Mouse (Mus musculus) ES-Bruce4 (cell line): Measurements from ENCODE around the gene Fkbp14. TPM values are rescaled to one million over a fixed set of nuclear protein-coding genes. Genes with fewer than 3 reads are reported as not detected.

Experiments
- H3K27ac ChIP-seq: 2 replicates; pipeline ENCODE4 v1.5.1; 2012; ENCODE audit warnings: low read length, inconsistent platforms; ENCODE audit not compliant: insufficient read depth
- H3K27me3 ChIP-seq: 2 replicates; pipeline ENCODE4 v1.6.1; 2012; ENCODE audit warnings: mild to moderate bottlenecking, low read length, inconsistent platforms; ENCODE audit not compliant: control insufficient read depth, poor library complexity, insufficient read depth, severe bottlenecking
- H3K36me3 ChIP-seq: 2 replicates; pipeline ENCODE4 v1.6.1; 2012; ENCODE audit warnings: inconsistent platforms, mild to moderate bottlenecking, low read length, moderate library complexity; ENCODE audit not compliant: control insufficient read depth, poor library complexity, insufficient read depth, severe bottlenecking
- H3K4me1 ChIP-seq: one replicate; pipeline ENCODE4 v1.8.1; 2011; ENCODE audit warnings: low read length; ENCODE audit not compliant: control insufficient read depth, insufficient read depth
- H3K4me3 ChIP-seq: 2 replicates; pipeline ENCODE4 v1.5.1; 2011; ENCODE audit warnings: low read depth, mild to moderate bottlenecking, low read length
- H3K9ac ChIP-seq: 2 replicates; pipeline ENCODE4 v1.6.1; 2012; ENCODE audit warnings: low read depth, mild to moderate bottlenecking, inconsistent platforms; ENCODE audit not compliant: poor library complexity, severe bottlenecking
- H3K9me3 ChIP-seq: replicated peaks from 2 replicates; pipeline ENCODE4 v1.6.1; 2012; ENCODE audit warnings: mild to moderate bottlenecking, low read length, inconsistent platforms; ENCODE audit not compliant: control insufficient read depth, poor library complexity, insufficient read depth, severe bottlenecking
- CTCF ChIP-seq: IDR thresholded peaks from one replicate; pipeline ENCODE4 v1.8.1; 2011; ENCODE audit warnings: low read depth, low read length
- EP300 ChIP-seq: IDR thresholded peaks from 2 replicates; pipeline ENCODE4 v1.6.1; 2011; ENCODE audit warnings: low read depth, low read length; ENCODE audit not compliant: insufficient read depth
- POLR2A ChIP-seq: IDR thresholded peaks from one replicate; pipeline ENCODE4 v1.8.1; 2011; ENCODE audit warnings: low read length; ENCODE audit not compliant: insufficient read depth
- polyA plus RNA-seq: library from polyadenylated mRNA; stranded (reverse); fragments of >200 nt; gene quantifications from 2 replicates; pipeline ENCODE4 v1.2.4, GENCODE M21; 2011; ENCODE audit warnings: low read depth; ENCODE audit not compliant: missing spikeins, insufficient read depth, insufficient read length

Gene Fkbp14
- polyA plus RNA-seq, 1 experiment: 3.1 TPM

DNA sequence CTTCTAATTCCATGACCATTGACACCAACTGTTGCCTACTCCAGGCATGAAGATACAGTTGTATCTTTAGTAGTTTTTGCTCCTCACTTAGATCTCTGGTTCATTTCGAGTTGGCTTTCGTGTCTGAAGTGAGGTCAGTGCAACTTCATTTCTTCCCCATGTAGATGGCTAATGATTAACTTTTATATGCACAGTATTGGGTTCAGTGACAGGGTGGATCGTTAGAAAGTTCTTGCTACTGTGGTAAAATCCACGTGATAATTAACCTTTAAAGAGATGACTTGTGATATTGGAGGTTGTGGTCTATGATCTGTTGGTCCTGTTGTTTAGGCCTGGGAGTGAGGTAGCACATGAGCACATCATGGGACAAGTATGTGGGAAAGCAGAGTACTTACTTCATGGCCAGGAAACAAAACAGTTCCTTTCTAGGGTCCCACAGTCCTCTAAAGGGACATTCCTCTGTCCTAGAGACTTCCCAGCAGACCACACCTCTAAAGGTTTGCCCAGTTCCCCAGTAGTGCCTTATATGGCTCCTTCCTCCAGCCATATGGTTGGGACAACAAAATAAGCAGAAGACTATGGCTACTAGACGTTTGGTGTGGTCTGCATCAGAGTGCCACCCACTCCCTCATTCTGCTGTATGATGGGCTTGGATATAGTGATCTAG lies 3.7 kb upstream of the Fkbp14 start:
- TF ChIP-seq EP300 (no peak), CTCF (no peak), POLR2A (no peak)
- no peaks in the 10 kb centered on the region for H3K9me3 ChIP-seq
- no peaks in the 10 kb centered on the region for H3K27me3 ChIP-seq
- H3K9ac ChIP-seq: no peak overlapping the region
- H3K4me3 ChIP-seq: no peak overlapping the region
- H3K27ac ChIP-seq: no peak overlapping the region
- H3K36me3 ChIP-seq: no peaks in the 10 kb centered on the region
- H3K4me1 ChIP-seq: no peaks in the 10 kb centered on the region

DNA sequence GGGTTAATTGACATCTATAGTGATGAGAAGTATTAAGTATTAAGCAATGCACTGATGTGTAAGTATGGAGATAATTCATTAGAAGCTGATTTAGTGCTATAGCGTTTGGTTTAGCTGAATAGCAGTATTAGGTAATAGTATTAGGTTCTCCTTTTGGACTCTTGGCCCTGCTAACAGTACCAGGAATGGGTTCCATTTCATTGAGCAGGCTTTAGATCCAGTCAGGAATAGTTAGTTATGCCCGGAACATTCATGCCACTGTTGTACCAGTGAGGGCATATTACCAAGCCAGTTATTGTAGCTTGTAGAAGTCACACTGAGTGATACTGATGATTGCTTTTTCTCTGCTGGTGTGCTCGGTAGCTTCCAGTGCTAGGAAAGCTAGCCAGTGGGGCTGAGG lies 603 bp upstream of the Fkbp14 start:
- Histone ChIP-seq H3K9ac (no peak overlapping the region), H3K36me3 (no peaks in the 10 kb centered on the region), H3K9me3 (no peaks in the 10 kb centered on the region), H3K27ac (no peak overlapping the region), H3K27me3 (no peaks in the 10 kb centered on the region), H3K4me1 (no peaks in the 10 kb centered on the region), H3K4me3 (no peak overlapping the region)
- TF ChIP-seq CTCF (no peak), EP300 (no peak), POLR2A (no peak)

DNA sequence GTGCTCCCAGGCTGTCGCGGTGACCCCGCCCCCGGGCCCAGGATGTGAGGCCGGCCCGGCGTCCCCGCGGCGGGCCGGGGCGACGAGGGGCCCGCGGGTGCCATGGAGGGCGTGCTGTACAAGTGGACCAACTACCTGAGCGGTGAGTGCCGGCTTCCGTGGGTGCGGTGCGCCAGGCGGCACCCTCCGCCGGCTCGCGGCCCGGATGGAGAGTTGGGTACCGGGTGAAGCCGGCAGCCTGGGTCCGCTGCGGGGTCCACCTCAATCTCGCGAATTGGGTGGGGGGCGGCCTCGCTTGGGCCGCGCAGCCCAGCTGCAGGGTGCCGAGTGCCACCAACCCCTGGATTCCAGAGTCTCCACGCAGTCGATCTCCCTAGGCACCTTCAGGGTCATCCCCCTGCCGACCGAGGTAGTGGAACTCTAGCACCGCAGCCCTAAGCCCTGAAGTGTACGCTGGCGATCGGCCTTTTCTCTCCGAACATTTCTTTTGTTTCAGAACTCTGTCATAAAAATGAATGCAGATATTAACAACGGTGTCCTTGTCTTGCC lies 1.7 kb downstream of the Fkbp14 start:
- H3K27ac ChIP-seq: no peak overlapping the region
- no peaks in the 10 kb centered on the region for H3K27me3 ChIP-seq
- H3K9ac ChIP-seq: peak overlapping the region; percentile 89
- H3K36me3 ChIP-seq: no peaks in the 10 kb centered on the region
- no peak for TF ChIP-seq EP300
- no peak for TF ChIP-seq POLR2A
- no peak for TF ChIP-seq CTCF
- no peaks in the 10 kb centered on the region for H3K4me1 ChIP-seq
- no peaks in the 10 kb centered on the region for H3K9me3 ChIP-seq
- H3K4me3 ChIP-seq: peak overlapping the region; percentile 86

DNA sequence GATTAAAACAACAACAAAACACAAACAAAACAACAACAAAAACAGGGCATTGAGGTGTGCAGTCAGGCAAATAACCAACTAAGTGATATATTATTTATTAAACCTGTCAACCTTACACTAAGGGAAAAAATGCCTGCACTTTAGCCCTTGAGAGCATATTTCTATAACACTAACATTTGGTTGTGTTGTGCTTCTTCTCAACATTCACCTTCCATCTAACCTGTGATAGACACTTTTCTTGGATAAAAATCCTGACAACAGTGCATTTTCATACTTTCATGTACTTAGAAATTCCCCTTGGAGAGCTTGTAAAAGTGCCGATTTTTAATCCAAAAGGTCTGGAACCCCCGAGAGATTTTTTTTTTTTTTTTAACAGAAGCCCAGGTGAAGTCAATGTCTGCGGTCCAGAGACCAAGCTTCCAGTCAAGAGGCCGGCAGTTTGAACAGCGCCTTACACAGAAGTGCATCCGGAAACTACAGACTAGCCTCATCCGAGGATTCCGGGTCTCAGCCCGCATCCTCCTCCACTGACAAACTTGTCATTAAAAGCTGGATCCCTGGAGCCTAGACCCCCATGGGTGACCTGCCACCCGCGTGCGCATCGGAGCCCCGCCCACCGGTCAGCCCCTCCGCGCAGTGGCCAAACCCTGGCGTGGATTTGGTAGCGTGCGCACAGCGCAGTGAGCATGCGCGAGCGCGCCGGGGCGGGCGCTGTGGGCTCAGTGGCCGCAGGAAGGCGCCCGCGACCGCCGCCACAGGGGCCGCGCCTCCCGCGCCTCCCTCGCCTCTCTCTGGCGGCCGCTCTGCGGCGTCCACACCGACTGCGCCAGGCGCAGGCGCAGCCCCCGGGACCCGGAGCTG lies 2.4 kb downstream of the Fkbp14 start, which contains the start of gene Plekha8:
TSS of gene Plekha8 (plus strand) at position 643 of the 861 bp plus-strand sequence.
- peak within 1 kb of the TSS; percentile 89 for H3K9ac ChIP-seq
- no peaks in the 10 kb centered on the region for H3K9me3 ChIP-seq
- no peaks in the 10 kb centered on the region for H3K4me1 ChIP-seq
- H3K36me3 ChIP-seq: no peaks in the 10 kb centered on the region
- H3K27ac ChIP-seq: no peak within 1 kb of the TSS
- TF ChIP-seq POLR2A: no peak
- TF ChIP-seq EP300: no peak
- TF ChIP-seq CTCF: no peak
- H3K27me3 ChIP-seq: no peaks in the 10 kb centered on the region
- peak within 1 kb of the TSS; percentile 86 for H3K4me3 ChIP-seq

DNA sequence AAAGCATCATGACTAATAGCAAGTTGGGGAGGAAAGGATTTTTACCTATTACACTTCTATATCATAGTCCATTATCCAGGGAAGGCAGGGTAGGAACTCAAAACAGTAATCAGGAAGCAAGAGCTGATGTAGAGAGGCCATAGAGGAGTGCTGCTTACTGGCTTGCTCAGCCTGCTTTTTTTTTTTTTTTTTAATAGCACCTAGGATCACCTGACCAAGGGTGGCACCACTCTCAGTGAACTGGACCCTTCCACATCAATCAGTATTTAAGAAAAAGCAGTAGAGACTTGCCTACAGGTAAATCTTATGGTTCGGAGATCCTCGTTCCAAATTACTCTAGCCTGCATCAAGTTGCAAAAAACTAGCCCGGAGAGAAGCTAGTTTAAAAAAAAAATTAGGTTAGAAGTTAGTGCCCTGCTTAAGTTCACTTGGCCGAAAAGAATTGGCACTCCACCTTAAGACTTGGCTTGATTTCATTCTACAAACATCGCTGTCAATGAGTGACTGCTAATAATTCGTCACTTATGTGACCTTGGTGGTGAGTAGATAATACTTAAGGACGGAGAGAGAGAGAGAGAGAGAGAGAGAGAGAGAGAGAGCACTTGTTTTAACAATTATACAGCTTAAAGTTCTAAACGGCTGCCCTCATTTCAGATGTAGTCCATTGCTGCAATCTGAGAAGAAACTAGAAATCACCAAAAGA lies 3.2 kb downstream of the Fkbp14 start:
- Histone ChIP-seq H3K27ac (no peak overlapping the region), H3K9ac (peak overlapping the region; percentile 62; the same call in 1 of the 2 replicates), H3K4me1 (no peaks in the 10 kb centered on the region), H3K4me3 (no peak overlapping the region), H3K9me3 (no peaks in the 10 kb centered on the region), H3K27me3 (no peaks in the 10 kb centered on the region), H3K36me3 (no peaks in the 10 kb centered on the region)
- TF ChIP-seq POLR2A (no peak), EP300 (no peak), CTCF (no peak)
